Mouse (Mus musculus) bone marrow, adult 2 months (tissue): ENCODE data around the gene Lrguk. TPM values are rescaled to one million over a fixed set of nuclear protein-coding genes. Genes with fewer than 3 reads are reported as not detected.

Experiments used
- H3K27ac ChIP-seq: fragments of 200-500 bp; 2 replicates; pipeline ENCODE4 v1.5.1; 2012; ENCODE audit warnings: low read depth, mild to moderate bottlenecking, control low read depth, inconsistent platforms, low read length; ENCODE audit not compliant: control insufficient read depth, poor library complexity, insufficient read depth
- H3K4me1 ChIP-seq: fragments of 200-500 bp; 2 replicates; pipeline ENCODE4 v1.6.1; 2011; ENCODE audit warnings: low read length; ENCODE audit not compliant: control insufficient read depth, insufficient read depth
- H3K4me3 ChIP-seq: fragments of 200-500 bp; replicated peaks from 2 replicates; pipeline ENCODE3; 2011; ENCODE audit warnings: mild to moderate bottlenecking, low read depth, low read length, control low read depth; ENCODE audit not compliant: control insufficient read depth
- CTCF ChIP-seq: fragments of 200-500 bp; IDR thresholded peaks from 2 replicates; pipeline ENCODE4 v1.5.1; 2011; ENCODE audit warnings: low read length, control low read depth; ENCODE audit not compliant: control insufficient read depth, insufficient read depth
- POLR2A ChIP-seq: fragments of 200-500 bp; IDR thresholded peaks from 2 replicates; pipeline ENCODE4 v1.6.1; 2011; ENCODE audit warnings: low read depth, mild to moderate bottlenecking, control low read depth, low read length, borderline replicate concordance; ENCODE audit not compliant: control insufficient read depth
- WGBS: fragments of 180-500 bp; shearing (Covaris S2); methylation state at CpG from one replicate; pipeline ENCODE4 v1.1.7; 2018; 5-methylcytosine and 5-hydroxymethylcytosine counted together
- polyA plus RNA-seq: library from polyadenylated mRNA; stranded (reverse); fragments of >200 nt; gene quantifications from 2 replicates; pipeline ENCODE4 v1.2.4, GENCODE M21; 2011; ENCODE audit warnings: low replicate concordance; ENCODE audit not compliant: missing spikeins, insufficient read depth, insufficient read length

Lrguk gene
- polyA plus RNA-seq, 1 experiment = not detected

DNA sequence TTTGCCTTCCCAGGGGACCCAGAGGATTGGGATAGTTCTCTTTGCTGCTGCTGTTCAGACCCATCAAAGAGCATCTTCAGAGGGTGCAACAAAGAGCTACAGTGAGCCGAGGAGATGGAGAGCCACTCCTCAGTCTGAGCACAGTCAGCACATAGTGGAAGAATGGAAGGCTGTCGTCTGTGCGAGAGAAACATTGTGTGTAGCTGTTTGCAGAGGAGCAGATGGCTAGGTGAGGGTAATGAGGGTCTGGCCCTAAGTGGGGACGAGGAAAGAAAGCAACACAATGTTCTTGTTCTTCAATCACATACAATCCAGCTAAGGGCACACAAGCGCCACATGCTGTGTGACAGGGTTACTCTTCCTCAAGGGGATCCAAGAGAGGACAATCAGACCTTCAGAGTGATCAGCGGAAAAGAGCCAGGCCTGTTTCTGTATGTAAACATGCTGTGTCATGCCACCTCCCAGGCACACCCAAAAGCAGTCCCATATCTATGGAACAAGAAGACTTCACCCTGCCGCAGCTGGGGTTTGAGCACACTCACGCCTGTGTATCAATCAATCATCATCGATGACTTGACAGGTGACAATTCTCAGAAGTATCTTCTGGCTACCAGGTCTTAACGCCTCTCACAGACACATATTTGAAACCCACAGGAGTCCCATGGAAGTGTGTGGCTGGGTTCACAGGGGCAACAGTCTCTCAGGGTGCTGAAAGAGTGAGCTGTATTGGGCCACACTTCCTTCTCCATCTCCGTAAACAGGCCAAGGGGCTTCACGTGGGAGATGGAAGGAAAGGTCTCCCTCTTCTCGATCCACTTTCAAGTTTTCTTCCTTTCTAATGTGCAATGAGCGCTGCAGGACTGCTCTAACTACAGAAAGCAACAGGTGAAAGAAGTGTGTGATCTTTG, 127.8 kb downstream of the Lrguk start:
- 50% methylated on average over 14 of the region's 14 CpGs for WGBS
- Histone ChIP-seq H3K27ac (0 out of 2 replicates have a peak overlapping the region, but pooled peaks have one; percentile 4), H3K4me1 (peaks cover 6% of the 10 kb centered on the region), H3K4me3 (no peak overlapping the region)
- TF ChIP-seq CTCF (no peak), POLR2A (no peak)

DNA sequence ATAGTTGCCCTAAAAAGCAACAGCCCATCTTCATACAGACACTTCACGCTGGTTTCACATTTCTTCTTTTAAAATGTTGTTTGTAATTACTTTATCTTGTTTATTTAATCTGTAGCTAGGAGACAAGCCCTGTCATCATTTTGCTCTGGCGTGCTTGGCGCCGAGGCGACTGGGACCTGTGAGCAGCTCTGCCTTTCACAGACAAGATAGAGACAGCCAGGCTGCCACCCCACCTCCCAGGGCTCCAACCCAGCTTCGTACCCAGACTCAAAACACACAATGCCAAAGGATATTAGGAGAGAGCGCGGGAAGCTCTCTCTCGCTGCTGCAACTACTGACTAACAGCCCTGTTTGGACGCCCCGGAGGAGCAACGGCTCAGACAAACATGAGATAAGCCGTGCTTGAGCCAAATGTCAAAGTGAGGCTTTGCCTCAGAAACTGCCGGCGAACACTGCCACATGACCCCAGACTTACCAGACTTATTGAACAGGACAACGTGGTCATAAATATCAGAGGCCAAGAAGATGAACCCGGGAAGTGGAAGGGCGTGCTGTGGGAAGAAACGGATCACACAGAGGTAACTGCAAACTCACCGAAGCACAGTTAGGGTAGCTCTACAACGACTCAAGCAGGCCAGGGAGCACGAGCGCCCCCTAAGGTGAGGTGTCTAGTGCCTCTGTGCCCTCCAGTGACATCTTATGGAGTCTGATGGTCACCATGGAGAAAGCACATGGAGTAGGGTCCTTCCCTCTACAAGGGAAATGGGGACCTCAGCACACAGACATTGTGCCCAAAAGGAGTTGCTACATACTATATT, 131.0 kb downstream of the Lrguk start:
- Histone ChIP-seq H3K4me3 (no peak overlapping the region), H3K4me1 (peaks cover 6% of the 10 kb centered on the region), H3K27ac (no peak overlapping the region)
- TF ChIP-seq CTCF (no peak), POLR2A (no peak)
- 85% methylated on average over 23 of the region's 23 CpGs for WGBS

DNA sequence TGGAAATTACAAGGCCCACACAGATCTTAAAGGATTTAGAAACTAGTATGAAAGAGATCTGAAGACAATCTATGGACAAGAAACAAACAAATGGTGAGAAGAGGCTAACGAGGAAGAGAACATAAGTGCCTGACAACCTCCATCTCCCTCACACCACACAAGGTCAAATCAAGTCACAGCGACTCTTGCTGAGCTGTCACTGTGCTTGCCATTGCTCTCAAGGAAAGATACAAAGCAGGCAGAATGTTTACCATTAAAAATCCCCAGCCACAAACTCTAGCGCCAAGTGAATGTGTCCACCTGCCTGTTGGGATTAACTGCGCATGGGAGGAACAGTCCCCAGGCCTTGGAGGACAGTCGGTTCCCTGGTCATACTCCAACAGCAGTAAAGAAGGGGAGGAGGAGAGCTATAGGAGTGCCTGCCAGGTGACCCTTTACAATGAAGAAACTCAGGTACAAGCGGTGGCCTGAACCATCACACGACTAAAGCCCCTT, 131.6 kb downstream of the Lrguk start:
- Histone ChIP-seq H3K4me1 (peaks cover 6% of the 10 kb centered on the region), H3K27ac (no peak overlapping the region), H3K4me3 (no peak overlapping the region)
- WGBS = 86% methylated on average over 7 of the region's 7 CpGs
- TF ChIP-seq CTCF = no peak
- TF ChIP-seq POLR2A = no peak

DNA sequence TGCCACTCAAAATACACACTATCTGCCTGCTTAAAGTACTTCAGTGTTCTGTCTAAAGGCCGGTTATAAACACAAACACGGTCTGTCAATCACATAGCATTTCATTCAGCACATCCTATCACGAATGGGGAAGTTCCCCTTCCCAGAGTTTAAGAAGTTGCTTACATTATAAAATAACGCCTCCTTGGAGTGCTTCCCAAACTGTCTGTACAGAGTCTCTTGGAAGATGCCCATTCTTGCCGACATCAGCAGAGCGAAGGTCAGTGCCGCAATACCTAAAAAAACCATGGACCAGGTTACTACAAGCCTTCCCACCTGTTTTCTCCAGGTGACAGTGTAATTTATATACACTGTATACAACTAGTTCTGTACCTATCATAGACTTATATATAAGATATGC, 132.3 kb downstream of the Lrguk start:
- TF ChIP-seq CTCF (no peak), POLR2A (no peak)
- WGBS = 68% methylated on average over 7 of the region's 7 CpGs
- peaks cover 6% of the 10 kb centered on the region for H3K4me1 ChIP-seq
- no peak overlapping the region for H3K4me3 ChIP-seq
- no peak overlapping the region for H3K27ac ChIP-seq

DNA sequence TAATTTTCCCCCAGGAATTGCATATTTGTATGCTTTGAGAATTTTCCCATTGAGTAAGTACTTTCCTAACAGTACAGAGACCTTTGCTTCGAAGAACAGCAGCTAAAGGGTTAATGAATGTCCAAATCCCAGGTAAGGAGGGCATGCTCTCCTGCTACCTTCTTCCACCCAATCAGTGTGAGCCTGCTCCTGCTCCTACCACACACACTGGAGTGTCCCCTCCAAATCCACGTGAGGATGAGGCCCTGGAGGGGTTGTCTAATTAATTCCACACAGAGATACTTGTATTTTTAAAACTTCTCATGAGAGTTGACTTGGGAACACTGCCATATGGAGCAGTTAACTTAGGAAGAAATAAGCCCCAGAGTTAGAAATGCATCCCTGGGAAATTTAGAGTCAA, 133.4 kb downstream of the Lrguk start:
- H3K27ac ChIP-seq = no peak overlapping the region
- 86% methylated on average over 2 of the region's 2 CpGs for WGBS
- no peak for TF ChIP-seq POLR2A
- no peak for TF ChIP-seq CTCF
- H3K4me1 ChIP-seq = no peaks in the 10 kb centered on the region; the same call in 1 of the 2 replicates
- H3K4me3 ChIP-seq = no peak overlapping the region

DNA sequence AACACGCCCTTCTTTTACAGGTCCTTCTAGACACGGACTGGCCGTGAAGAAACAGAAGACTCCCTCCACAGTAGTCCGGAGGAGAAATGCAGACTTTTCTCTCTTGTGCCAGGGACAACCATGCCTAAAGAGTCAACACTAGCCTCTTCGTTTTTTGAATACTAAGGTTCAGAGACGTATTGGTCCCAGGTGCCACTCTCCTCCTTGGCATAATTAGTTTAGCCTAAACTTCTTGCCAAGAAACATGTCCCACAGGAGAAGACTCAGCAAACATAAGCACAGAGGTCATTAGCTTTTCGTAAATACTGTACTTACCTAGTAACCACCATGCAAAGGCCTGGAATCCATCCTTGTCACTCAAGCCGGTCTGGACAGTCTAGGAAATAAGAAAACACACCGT, 133.8 kb downstream of the Lrguk start:
- H3K4me1 ChIP-seq = no peaks in the 10 kb centered on the region
- H3K27ac ChIP-seq = no peak overlapping the region
- WGBS = 91% methylated on average over 9 of the region's 9 CpGs
- H3K4me3 ChIP-seq = no peak overlapping the region
- TF ChIP-seq POLR2A = no peak
- TF ChIP-seq CTCF = no peak

DNA sequence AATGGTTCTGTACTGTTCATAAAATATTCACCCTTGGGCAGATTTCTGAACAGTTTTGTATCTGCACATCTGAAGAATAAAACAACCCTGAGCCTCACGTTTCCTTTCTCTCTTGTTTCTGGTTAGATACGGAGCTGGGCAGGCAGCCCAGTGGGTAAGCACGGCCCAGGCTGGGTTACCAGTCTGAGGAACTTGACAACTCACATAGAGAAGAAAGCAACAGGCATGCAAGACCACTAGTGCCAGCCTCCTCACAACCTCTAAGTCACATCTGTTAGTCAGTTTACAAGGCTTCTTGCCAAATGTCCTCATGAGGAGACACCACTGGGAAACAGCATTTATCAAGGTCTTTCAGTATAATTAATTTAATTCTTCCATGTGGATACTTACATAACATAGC, 139.6 kb downstream of the Lrguk start:
- Histone ChIP-seq H3K27ac (no peak overlapping the region), H3K4me1 (no peaks in the 10 kb centered on the region), H3K4me3 (no peak overlapping the region)
- TF ChIP-seq CTCF (no peak), POLR2A (no peak)
- 34% methylated on average over 3 of the region's 3 CpGs for WGBS
